Mouse (Mus musculus) MEL (cell line): ENCODE results near the gene Psmd8. TPM values are rescaled to one million over a fixed set of nuclear protein-coding genes. Genes with fewer than 3 reads are reported as not detected.

Source experiments
- DNase-seq: peaks from one replicate; pipeline ENCODE4 v3.0.0; 2011; ENCODE audit warnings: low read depth, low spot score
- H3K27ac ChIP-seq: 2 replicates; pipeline ENCODE4 v1.5.1; 2012; ENCODE audit warnings: low read depth, mild to moderate bottlenecking, control low read depth, low read length, moderate library complexity; ENCODE audit not compliant: control insufficient read depth
- H3K27me3 ChIP-seq, 2 experiments: fragments of 150-350 bp in 1 of 2; sonication (generic) in 1 of 2; 2 replicates each; pipeline ENCODE4 v1.6.1; 2012; ENCODE audit warnings: low read length in 2 of 2, mild to moderate bottlenecking in 2 of 2, improper control_type of control experiment in 1 of 2, moderate library complexity in 1 of 2; ENCODE audit not compliant: insufficient read depth in 2 of 2, control insufficient read depth in 1 of 2
- H3K36me3 ChIP-seq, 2 experiments: 2 replicates each; pipeline ENCODE4 v1.6.1; 2012 to 2014; ENCODE audit warnings: low read length in 2 of 2, improper control_type of control experiment in 1 of 2, inconsistent platforms in 1 of 2, mild to moderate bottlenecking in 1 of 2; ENCODE audit not compliant: insufficient read depth in 2 of 2, control insufficient read depth in 1 of 2
- H3K4me1 ChIP-seq, 2 experiments: fragments of 150-350 bp in 1 of 2; sonication (generic) in 1 of 2; 2 replicates each; pipeline ENCODE4 v1.6.1; 2012; ENCODE audit warnings: low read length in 2 of 2, improper control_type of control experiment in 1 of 2, mild to moderate bottlenecking in 1 of 2; ENCODE audit not compliant: insufficient read depth in 2 of 2, control insufficient read depth in 1 of 2
- H3K4me3 ChIP-seq, 2 experiments: fragments of 150-350 bp in 1 of 2; sonication (generic) in 1 of 2; 2 replicates each; pipeline ENCODE4 v1.5.1; 2012; ENCODE audit warnings: low read depth in 2 of 2, low read length in 2 of 2, mild to moderate bottlenecking in 2 of 2, moderate library complexity in 2 of 2, control low read depth in 1 of 2, improper control_type of control experiment in 1 of 2; ENCODE audit not compliant: control insufficient read depth in 1 of 2, insufficient read depth in 1 of 2
- H3K79me2 ChIP-seq: 2 replicates; pipeline ENCODE4 v1.6.1; 2012; ENCODE audit warnings: mild to moderate bottlenecking, low read length, moderate library complexity; ENCODE audit not compliant: control insufficient read depth, poor library complexity, insufficient read depth
- H3K9ac ChIP-seq: 2 replicates; pipeline ENCODE4 v1.6.1; 2012; ENCODE audit warnings: low read depth, mild to moderate bottlenecking, control low read depth, low read length, moderate library complexity; ENCODE audit not compliant: control insufficient read depth, poor library complexity, severe bottlenecking
- H3K9me3 ChIP-seq: fragments of 150-350 bp; sonication (generic); replicated peaks from 2 replicates; pipeline ENCODE4 v1.6.1; 2012; ENCODE audit warnings: mild to moderate bottlenecking, low read length, improper control_type of control experiment, moderate library complexity; ENCODE audit not compliant: insufficient read depth
- BHLHE40 ChIP-seq: IDR thresholded peaks from 2 replicates; pipeline ENCODE4 v1.6.1; 2012; ENCODE audit warnings: low read depth, mild to moderate bottlenecking, inconsistent platforms, low read length, improper control_type of control experiment, borderline replicate concordance
- CHD1 ChIP-seq: IDR thresholded peaks from 2 replicates; pipeline ENCODE4 v1.6.1; 2012; ENCODE audit warnings: low read depth, mild to moderate bottlenecking, inconsistent platforms, low read length, improper control_type of control experiment
- CHD2 ChIP-seq: IDR thresholded peaks from 2 replicates; pipeline ENCODE4 v1.6.1; 2011; ENCODE audit warnings: low read length, improper control_type of control experiment
- CTCF ChIP-seq, 3 experiments: IDR thresholded peaks in 2 of 3; conservative IDR thresholded peaks in 1 of 3; 2 replicates each; pipeline ENCODE4 v1.5.1; 2011 to 2012; ENCODE audit warnings: low read length in 3 of 3, low read depth in 2 of 3, mild to moderate bottlenecking in 2 of 3, improper control_type of control experiment in 1 of 3, inconsistent platforms in 1 of 3, mixed read lengths in 1 of 3, moderate library complexity in 1 of 3; ENCODE audit not compliant: control insufficient read depth in 1 of 3, insufficient read depth in 1 of 3, poor library complexity in 1 of 3, severe bottlenecking in 1 of 3
- E2F4 ChIP-seq: IDR thresholded peaks from 2 replicates; pipeline ENCODE4 v1.6.1; 2011; ENCODE audit warnings: low read depth, low read length, improper control_type of control experiment, borderline replicate concordance
- EP300 ChIP-seq, 2 experiments: IDR thresholded peaks; 2 replicates each; pipeline ENCODE4 v1.6.1; 2011; ENCODE audit warnings: improper control_type of control experiment in 2 of 2, low read length in 2 of 2, low read depth in 1 of 2, mild to moderate bottlenecking in 1 of 2
- GABPA ChIP-seq: IDR thresholded peaks from 2 replicates; pipeline ENCODE4 v1.6.1; 2012; ENCODE audit warnings: low read depth, mild to moderate bottlenecking, inconsistent platforms, low read length, improper control_type of control experiment, moderate library complexity
- JUND ChIP-seq: IDR thresholded peaks from 2 replicates; pipeline ENCODE4 v1.6.1; 2011; ENCODE audit warnings: low read depth, mild to moderate bottlenecking, improper control_type of control experiment, low read length
- KAT2A ChIP-seq: conservative IDR thresholded peaks from 2 replicates; pipeline ENCODE4 v1.6.1; 2012; ENCODE audit warnings: low read depth, low read length, improper control_type of control experiment, inconsistent platforms
- MAFK ChIP-seq: IDR thresholded peaks from 2 replicates; pipeline ENCODE4 v1.6.1; 2011; ENCODE audit warnings: low read depth, mild to moderate bottlenecking, low read length, improper control_type of control experiment, borderline replicate concordance
- MAX ChIP-seq: IDR thresholded peaks from 2 replicates; pipeline ENCODE4 v1.6.1; 2011; ENCODE audit warnings: low read length, improper control_type of control experiment
- MAZ ChIP-seq: IDR thresholded peaks from 2 replicates; pipeline ENCODE4 v1.6.1; 2012; ENCODE audit warnings: low read depth, mild to moderate bottlenecking, inconsistent platforms, low read length, improper control_type of control experiment
- MEF2A ChIP-seq: IDR thresholded peaks from 2 replicates; pipeline ENCODE4 v1.6.1; 2014; ENCODE audit warnings: low read depth, mild to moderate bottlenecking, inconsistent platforms, low read length, improper control_type of control experiment; ENCODE audit not compliant: poor library complexity, insufficient replicate concordance, severe bottlenecking; ENCODE audit errors: extremely low read depth
- MYC ChIP-seq: IDR thresholded peaks from 2 replicates; pipeline ENCODE4 v1.6.1; 2011; ENCODE audit warnings: low read depth, mild to moderate bottlenecking, low read length, improper control_type of control experiment, moderate library complexity
- NRF1 ChIP-seq: IDR thresholded peaks from 2 replicates; pipeline ENCODE4 v1.6.1; 2014; ENCODE audit warnings: low read depth, mild to moderate bottlenecking, inconsistent platforms, low read length, improper control_type of control experiment, moderate library complexity; ENCODE audit not compliant: poor library complexity, insufficient read depth, severe bottlenecking
- RAD21 ChIP-seq: IDR thresholded peaks from 2 replicates; pipeline ENCODE4 v1.6.1; 2011; ENCODE audit warnings: mild to moderate bottlenecking, low read depth, low read length, improper control_type of control experiment
- RCOR1 ChIP-seq: IDR thresholded peaks from 2 replicates; pipeline ENCODE4 v1.6.1; 2012; ENCODE audit warnings: low read depth, mild to moderate bottlenecking, inconsistent platforms, low read length, improper control_type of control experiment
- SIN3A ChIP-seq: IDR thresholded peaks from 2 replicates; pipeline ENCODE4 v1.6.1; 2012; ENCODE audit warnings: low read length, improper control_type of control experiment, inconsistent platforms
- TAL1 ChIP-seq: IDR thresholded peaks from 2 replicates; pipeline ENCODE4 v1.6.1; 2012; ENCODE audit warnings: mild to moderate bottlenecking, inconsistent platforms, low read length, moderate library complexity, mixed read lengths
- UBTF ChIP-seq: IDR thresholded peaks from 2 replicates; pipeline ENCODE4 v1.6.1; 2012; ENCODE audit warnings: low read depth, mild to moderate bottlenecking, inconsistent platforms, low read length, improper control_type of control experiment, moderate library complexity, borderline replicate concordance; ENCODE audit not compliant: insufficient read depth
- USF1 ChIP-seq: IDR thresholded peaks from 2 replicates; pipeline ENCODE4 v1.6.1; 2014; ENCODE audit warnings: low read depth, mild to moderate bottlenecking, inconsistent platforms, low read length, improper control_type of control experiment, moderate library complexity
- USF2 ChIP-seq, 2 experiments: IDR thresholded peaks; 2 replicates each; pipeline ENCODE4 v1.6.1; 2011 to 2012; ENCODE audit warnings: improper control_type of control experiment in 2 of 2, low read length in 2 of 2, borderline replicate concordance in 1 of 2, inconsistent platforms in 1 of 2, low read depth in 1 of 2, mild to moderate bottlenecking in 1 of 2; ENCODE audit not compliant: insufficient read depth in 1 of 2
- ZKSCAN1 ChIP-seq: IDR thresholded peaks from 2 replicates; pipeline ENCODE4 v1.6.1; 2012; ENCODE audit warnings: low read depth, mild to moderate bottlenecking, inconsistent platforms, low read length, improper control_type of control experiment, moderate library complexity
- ZNF384 ChIP-seq: IDR thresholded peaks from 2 replicates; pipeline ENCODE4 v1.6.1; 2012; ENCODE audit warnings: low read depth, mild to moderate bottlenecking, inconsistent platforms, low read length, improper control_type of control experiment
- polyA plus RNA-seq, 2 experiments: library from polyadenylated mRNA; stranded (reverse) in 1 of 2; unstranded in 1 of 2; fragments of >175 nt in 1 of 2; fragments of >200 nt in 1 of 2; gene quantifications; 2 replicates each; pipeline versions ENCODE4 v1.2.1 to v1.2.4; 2012; ENCODE audit warnings: low replicate concordance in 2 of 2, low read depth in 1 of 2; ENCODE audit not compliant: insufficient read length in 2 of 2, insufficient read depth in 1 of 2, missing spikeins in 1 of 2
- total RNA-seq: library from RNA; depleted of rRNA; stranded (reverse); fragments of 300-350 nt; gene quantifications from 2 replicates; pipeline ENCODE4 v1.2.3, GENCODE M21; 2012

Gene Psmd8
- total and polyA plus RNA-seq, 3 experiments, result 159 to 196 TPM; not detected in 1

- peak; percentile 18; the same call in 1 of the 2 replicates for TF ChIP-seq NRF1
- TF ChIP-seq MAZ, result no peak; the same call in 1 of the 2 replicates
- no peak for TF ChIP-seq USF2 (IDR thresholded peaks at IDR 0.05; ENCODE audit: borderline replicate concordance in 1 of 2, insufficient read depth in 1 of 2, low read depth in 1 of 2, low read length in 2 of 2)
Measured at GRCm38 (mm10) chr7:29180077-29180853, at the start of gene Psmd8 (continued).

GRCm38 (mm10) chr7:29228202-29228601 lies 47.7 kb upstream of the Psmd8 start:
- peak; percentile 46 for DNase-seq
- Histone ChIP-seq H3K27me3 (no peaks in the 10 kb centered on the region), H3K27ac (no peak overlapping the region), H3K9me3 (no peaks in the 10 kb centered on the region), H3K79me2 (no peaks in the 10 kb centered on the region; the same call in 1 of the 2 replicates), H3K4me3 (no peak overlapping the region), H3K4me1 (peaks cover 5 to 18% of the 10 kb centered on the region in 2 experiments), H3K9ac (no peak overlapping the region), H3K36me3 (peaks cover 0 to 6% of the 10 kb centered on the region in 2 experiments; a peak in 2 of 4 replicates)
- TF ChIP-seq TAL1 (no peak), MEF2A (no peak), CHD2 (no peak), CHD1 (no peak), BHLHE40 (no peak), MAFK (no peak), EP300 (IDR thresholded peaks at IDR 0.05; ENCODE audit: low read depth in 1 of 2, low read length in 2 of 2) (no peak)

GRCm38 (mm10) chr7:29225520-29225919 lies 45.0 kb upstream of the Psmd8 start:
- Histone ChIP-seq H3K9ac (no peak overlapping the region), H3K4me3 (no peak overlapping the region), H3K27ac (no peak overlapping the region), H3K27me3 (no peaks in the 10 kb centered on the region), H3K9me3 (no peaks in the 10 kb centered on the region), H3K36me3 (no peaks in the 10 kb centered on the region; a peak in 1 of 4 replicates), H3K4me1 (peaks cover 0 to 7% of the 10 kb centered on the region in 2 experiments; a peak in 1 of 4 replicates), H3K79me2 (no peaks in the 10 kb centered on the region)
- TF ChIP-seq EP300 (IDR thresholded peaks at IDR 0.05; ENCODE audit: low read depth in 1 of 2, low read length in 2 of 2) (no peak), CTCF (IDR thresholded peaks at IDR 0.05 in 2 of 3, conservative IDR thresholded peaks at IDR 0.05 in 1 of 3; ENCODE audit: control insufficient read depth in 1 of 3, insufficient read depth in 1 of 3, low read depth in 2 of 3, low read length in 3 of 3, poor library complexity in 1 of 3, severe bottlenecking in 1 of 3) (no peak), USF1 (no peak), RCOR1 (no peak), SIN3A (no peak), CHD2 (no peak), JUND (no peak), USF2 (IDR thresholded peaks at IDR 0.05; ENCODE audit: borderline replicate concordance in 1 of 2, insufficient read depth in 1 of 2, low read depth in 1 of 2, low read length in 2 of 2) (no peak), CHD1 (no peak), KAT2A (no peak), ZNF384 (no peak), MAX (no peak), E2F4 (no peak), UBTF (no peak), GABPA (no peak), MYC (no peak), ZKSCAN1 (no peak), RAD21 (no peak)
- DNase-seq, result no peak
